Mouse (Mus musculus): ENCODE data around the gene Calcrl.
"Not testable (repeated sequence)": the region's sequence is repeated elsewhere in the genome, so short reads cannot be mapped to it uniquely, and the experiment has no call there.

The Calcrl gene

DNA sequence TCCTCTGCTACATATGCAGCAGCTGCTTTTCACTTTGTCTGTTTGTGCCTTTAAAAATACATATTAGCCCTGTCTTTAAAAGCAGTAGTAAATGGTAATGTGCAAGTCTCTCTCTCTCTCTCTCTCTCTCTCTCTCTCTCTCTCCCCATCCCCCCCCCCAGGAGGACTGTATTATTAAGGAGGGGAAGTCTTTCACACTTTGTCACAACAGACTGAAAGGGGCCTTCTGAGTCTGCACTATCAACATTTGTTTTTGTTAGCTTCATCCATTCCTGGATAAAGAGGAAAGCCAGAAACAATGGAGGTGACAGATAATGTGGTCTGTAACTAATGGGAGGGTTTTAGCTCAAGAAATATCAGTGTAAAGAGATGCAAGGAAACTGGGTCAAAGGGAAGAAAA is 36.1 kb downstream of the Calcrl start:
- no peak for DNase-seq (ENCODE audit: low spot score in 2 of 2)

DNA sequence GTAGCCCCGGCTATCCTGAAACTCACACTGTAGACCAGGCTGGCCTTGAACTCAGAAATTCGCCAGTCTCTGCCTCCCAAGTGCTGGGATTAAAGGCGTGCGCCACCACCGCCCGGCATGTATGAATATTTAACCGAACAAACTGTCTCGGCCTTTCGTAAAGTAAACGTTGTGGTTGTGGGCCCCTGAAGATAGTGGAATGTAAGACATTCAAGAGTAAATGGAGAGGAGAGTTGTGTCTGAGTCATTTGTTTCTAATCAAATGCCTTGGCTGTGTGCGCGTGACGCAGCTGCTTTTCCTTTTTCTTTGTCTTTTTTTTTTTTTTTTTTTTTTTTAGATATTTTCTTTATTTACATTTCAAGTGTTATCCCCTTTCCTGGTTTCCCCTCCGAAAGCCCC is 36.7 kb downstream of the Calcrl start:
- not testable (repeated sequence) for DNase-seq (ENCODE audit: low spot score in 2 of 2)

DNA sequence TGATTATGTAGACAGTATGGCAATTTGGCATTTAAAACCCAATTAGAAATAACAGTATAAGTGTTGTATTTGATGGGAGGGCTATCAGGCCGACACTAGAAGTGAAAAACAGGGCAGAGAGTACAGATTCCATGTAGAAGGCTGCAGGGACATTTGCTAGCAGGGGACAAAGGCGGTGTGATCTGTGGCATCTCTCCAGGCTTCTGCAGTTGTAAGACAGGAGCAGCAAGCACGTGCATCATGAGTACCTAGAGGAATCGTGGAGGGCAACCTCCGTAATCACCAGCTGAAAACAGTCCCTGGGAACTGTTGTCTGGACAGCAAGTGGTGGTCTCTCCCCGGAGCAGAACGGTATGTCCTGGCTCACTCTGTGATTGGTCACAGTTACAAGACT is 37.2 kb downstream of the Calcrl start:
- no peak for DNase-seq (ENCODE audit: low spot score in 2 of 2)

DNA sequence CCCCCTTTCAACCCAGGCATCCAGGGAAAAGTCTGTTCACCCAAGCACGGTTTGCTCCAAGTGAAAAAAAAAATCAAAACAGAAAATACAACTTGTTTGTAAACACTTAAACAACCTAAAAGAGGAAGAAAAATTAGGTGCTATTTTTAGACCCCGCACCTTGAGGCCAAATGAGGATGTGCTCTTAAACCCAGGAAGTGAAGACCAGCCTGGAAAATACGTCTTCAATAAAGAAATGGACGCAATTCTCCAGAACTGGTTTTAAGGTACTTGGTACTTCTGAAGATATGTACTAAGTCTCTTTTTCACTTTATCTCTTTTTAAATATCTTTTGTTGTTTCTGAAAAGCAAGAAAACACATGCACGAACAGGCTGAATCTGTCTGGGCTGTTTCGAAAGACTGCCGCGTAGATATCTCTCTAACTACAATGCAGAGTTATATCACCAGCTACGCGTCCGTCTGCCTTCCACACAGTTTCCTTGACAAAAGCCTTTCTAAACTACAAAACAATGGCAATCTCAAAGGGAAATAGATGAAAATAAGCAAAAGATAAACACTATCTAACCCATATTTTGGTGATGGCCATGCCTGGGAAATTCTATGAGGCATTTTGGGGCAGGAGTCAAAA is 37.7 kb downstream of the Calcrl start:
- DNase-seq (ENCODE audit: low spot score in 2 of 2), result no peak

DNA sequence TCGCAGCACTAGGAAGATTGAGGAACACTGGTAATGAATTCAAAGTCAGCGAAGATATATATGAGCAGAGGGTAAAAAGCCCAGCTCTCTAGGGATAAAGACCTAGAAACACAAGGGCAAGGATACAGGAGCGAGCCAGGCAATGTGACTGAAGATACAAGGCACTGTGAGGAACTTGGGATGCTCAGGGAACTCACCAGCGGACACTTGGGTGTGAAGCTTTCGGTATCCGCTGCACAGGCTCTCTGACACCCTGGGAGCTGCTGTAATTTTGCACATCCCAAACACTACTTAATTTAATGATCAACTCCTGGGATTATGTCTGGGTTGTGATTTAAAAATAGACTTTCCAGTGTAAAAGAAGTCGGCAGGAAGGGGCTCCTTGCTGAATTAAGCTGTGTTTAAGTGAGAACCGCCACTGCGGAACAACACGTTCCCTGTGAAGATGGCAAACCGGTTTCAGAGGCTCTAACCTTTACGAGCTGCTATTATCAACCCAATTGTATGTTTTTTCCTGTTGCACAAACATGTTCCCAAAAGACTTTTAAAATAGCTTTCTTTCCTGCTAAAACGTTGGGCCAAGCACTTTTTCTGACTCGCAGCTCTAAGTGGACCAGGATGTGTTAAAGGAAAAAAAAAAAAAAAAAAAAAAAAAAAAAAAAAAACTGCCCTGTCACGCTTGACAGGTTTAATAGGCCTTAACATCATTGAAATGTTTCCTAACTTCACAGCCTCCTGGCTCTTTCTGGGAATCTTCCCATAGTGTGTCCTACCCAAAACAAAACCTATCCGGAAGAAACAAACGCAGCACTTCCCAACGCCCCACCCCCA is 38.4 kb downstream of the Calcrl start:
- no peak for DNase-seq (ENCODE audit: low spot score in 2 of 2)

DNA sequence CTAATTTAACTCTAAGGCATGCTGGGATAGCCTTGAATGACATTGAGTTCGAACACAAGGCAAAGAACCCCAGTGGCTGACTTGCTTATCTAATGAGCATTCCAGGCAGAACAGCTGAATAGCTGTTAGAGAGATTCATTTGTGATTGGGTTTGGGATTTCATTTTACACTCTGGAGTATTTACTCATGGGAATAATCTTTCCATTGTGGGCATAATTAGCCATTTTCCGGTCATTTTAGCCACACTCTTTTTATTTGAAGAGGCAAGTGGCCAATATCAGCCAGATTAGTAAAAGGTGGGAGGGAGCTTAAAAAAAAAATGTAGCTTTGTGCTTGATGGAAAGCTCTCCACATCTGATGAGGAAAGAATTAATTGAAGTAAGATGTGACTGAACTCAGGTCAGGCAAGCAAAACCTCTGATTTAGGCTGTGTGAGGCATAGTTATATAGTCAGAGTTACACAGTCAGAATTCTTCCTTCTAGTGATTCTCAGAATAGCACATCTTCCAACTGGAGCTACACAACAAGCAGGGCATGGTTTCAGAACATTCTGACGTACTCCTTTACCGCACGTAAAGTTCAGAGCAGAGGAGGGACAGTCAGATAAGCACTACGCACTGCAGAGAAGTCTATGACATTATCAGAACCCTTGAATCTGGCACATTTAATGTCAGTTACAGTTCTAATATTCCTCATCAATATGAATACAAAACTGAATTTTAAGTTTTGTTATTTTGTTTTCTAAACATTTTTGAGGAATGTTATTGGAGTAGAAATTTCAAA is 40.1 kb downstream of the Calcrl start:
- no peak for DNase-seq (ENCODE audit: low spot score in 2 of 2)

DNA sequence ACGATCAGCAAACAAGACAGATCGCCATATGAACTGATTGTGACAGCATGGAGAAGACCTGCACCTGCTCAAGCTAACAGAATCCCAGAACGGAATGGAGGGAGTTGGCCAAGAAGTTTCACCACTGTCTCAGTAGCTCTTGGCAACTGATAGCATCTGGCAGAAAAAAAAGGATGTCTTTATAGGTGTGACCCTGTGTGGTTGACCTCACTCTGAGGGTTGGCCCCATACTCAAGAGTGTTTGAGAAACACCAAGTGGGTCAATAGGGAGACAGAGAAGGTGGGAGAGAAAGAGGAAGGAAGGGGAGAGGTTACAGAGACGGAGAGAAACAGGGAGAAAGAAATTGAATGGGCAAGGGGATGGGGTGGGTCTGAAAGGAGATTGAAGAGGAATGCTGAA is 41.4 kb downstream of the Calcrl start:
- DNase-seq (ENCODE audit: low spot score in 2 of 2), result no peak

DNA sequence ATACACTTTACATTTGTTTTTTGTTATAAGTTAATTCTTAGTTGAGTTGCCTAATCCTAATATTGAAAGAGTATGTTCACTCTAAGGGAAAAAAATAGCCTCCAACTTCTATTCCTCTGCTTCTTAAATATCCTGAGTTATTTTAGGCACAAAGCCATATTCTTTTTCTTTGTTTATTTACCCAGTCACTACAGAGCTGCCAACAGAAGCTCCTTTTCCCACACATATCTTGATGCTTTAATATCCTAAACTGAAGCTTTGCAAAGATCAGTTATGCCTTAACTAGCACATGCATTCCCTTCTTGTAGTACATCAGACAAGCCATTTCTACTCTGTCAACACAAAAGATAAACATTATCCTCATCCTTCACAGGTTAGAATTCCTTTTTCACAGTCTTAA is 42.7 kb downstream of the Calcrl start:
- DNase-seq (ENCODE audit: low spot score in 2 of 2), result no peak

DNA sequence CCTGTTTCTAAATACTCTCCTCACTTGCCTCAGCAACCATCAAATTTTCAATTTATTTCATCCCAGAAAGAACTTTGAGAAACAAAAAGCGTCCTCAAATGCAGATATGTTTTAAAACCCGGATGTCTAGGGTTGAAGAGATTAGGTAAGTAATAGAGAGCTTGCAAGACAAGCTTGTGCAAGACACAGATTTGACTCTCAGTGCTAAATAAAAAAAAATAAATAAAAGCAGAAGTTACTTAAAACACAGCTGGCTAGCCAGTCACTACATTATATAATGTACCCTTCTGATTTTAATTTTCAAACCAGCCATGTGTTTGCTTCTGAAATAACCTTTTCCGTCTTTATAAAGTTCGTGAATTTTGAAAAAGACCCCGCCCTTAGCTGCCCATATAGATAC is 43.2 kb downstream of the Calcrl start:
- DNase-seq (ENCODE audit: low spot score in 2 of 2), result no peak

DNA sequence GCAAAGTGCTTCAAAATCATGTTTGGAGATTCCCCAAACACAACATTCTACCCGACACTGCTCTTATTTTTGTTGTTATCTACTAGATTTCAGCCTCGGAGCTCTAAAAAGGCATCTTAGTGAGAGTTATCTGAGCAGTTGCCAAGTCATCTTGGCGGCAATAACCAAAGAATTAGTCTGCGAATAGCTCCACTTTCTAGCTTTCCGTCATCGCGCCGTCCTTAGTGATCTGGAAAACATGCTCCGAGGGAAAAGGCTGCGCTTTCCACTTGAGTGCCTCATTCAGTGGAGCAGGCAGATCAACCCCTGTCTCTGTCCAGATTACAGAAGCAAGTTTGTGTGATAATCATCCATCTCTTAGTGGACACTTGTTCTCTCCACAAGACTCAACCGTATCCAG is 44.4 kb downstream of the Calcrl start:
- DNase-seq (ENCODE audit: low spot score in 2 of 2), result no peak

DNA sequence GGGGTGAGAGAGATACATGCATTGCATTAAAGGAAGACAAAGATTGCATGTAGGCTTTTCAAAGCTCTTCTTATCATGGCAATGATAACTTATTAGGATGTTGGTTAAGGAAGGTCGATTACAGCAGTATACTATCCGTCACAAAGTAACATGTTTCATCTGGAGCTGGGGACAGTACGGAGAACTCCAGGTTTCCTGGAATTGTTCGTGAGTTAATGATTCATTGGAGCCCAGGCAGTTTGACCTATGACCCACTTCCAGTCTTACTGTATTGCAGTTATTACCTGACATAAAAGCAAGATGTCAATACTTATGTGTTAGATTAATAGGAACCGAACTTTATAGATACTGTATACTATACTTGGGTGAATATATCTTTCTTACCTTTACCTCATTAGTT is 46.5 kb downstream of the Calcrl start:
- no peak for DNase-seq (ENCODE audit: low spot score in 2 of 2)

DNA sequence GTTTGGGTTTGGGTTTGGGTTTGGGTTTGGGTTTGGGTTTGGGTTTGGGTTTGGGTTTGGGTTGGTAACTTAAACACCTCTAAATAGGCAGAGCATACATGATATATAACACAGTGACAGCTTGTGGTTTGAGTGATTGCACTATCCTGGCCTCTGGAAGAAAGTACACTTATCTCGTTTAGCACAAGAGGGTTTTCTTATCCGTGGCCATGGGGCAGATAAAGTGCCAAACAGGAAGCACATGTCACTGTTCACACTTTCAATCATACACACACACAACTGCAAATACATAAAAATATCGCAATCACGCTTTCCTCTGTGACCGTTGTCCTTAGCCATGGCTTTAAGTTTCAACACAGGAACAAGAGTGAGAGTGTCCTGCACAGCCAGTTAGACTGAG is 56.0 kb downstream of the Calcrl start:
- no peak for DNase-seq (ENCODE audit: low spot score in 2 of 2)

DNA sequence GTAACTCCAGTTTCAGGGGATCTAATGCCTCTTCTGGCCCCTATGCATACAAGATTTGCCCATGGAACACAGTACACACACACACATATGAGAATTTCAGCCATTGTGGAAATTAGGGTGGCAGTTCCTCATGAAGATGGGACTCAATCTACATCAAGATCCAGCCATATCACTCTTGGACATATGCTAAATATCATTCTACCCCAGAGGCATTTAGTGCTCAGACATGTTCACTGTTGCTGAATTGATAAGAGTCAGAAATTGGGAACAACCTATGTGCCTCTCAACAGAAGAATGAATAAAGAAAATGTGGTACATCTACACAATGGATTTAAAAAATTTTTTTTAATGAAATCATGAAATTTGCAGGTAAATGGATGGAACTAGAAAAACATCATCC is 58.5 kb downstream of the Calcrl start:
- no peak for DNase-seq (ENCODE audit: low spot score in 2 of 2)

DNA sequence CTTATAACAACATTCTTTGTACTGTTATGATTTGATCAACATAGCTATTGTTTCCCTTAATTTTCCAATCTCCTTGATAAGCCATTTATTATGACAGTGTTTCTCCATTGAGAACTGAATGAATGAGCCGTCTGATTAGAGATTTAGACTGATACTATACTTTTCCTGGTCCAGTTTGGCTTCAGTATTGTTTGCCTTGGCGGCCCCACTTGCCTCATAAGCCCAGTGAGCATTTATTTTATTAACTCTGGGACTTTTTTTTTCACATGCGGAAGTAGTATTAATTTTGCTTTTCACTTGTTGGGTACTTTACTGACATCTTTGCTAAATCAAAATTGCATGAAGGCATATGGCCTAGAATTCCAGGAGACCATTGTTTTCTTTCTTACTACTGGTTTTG is 59.9 kb downstream of the Calcrl start:
- DNase-seq (ENCODE audit: low spot score in 2 of 2), result no peak

DNA sequence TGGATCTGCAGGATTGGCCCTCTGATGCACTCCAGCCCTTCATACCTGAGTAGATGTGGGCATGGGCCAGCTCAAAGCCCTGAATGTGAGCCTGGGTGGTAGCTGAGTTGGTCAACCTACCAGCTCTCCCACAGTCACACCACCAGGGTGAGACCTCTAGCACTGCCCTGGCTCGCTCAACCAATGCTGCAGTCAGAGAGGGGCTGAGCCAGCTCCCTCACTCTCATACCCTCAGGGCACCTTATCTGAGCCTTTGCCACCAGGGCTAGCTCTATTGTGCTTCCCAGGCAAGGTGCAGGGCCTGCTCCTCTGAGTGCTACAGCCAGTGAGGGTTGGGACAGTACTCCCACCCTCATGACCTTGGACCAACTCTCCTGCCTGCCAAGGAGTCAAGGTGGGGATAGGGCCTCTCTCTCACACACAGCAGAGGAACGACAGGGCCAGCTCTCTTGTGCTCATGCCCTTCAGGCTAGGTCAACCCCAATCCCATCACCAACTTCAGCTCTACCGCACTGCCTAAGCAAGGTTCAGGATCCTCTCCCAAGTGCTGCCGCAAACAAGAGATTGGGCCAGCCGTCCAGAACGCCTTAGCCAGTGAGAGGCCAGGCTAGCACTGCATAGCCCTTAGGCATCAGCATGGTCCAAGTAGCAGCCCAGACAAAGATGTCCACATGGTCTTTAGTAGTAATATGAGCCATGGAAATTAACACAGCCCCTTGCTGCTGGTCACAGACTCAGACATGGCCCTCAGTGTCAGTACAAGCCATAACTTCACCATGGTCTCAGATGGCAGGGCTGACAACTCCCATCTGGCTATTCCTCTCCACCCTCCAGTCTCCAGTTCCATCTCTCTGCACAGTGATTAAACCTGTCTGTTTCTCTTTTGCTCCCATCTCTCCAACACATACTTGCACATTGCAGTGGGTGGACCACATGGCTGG is 62.2 kb downstream of the Calcrl start:
- DNase-seq (ENCODE audit: low spot score in 2 of 2), result no peak

DNA sequence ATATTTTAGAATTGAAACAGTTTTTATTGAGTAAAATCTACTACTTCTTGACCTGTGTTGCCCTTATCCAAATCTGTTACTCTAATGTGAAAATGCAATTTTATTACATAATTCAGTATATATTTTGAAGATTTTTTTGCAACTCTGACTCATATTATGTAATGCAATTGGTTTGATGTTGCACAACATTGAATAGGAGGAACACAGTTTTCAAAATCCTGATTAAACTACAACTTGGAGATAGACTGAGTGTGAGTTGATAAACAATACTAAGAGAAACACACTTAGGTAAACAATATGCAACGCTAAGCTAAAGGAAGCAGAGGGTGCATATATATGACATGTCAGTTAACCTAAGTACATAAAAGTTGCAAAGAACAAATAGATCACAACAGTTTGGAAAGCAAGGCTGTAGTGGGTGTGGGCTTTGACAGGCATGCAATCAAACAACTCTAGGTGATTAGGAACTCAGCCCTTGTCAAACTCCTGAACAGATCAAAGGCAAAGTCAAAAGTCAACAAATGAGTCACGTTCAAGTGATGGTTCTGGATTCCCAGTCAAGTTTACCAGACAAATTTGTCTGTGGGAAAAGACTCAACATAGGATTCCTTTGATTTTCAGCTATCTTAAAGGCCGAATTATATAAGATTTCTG is 66.4 kb downstream of the Calcrl start:
- no peak for DNase-seq (ENCODE audit: low spot score in 2 of 2)

DNA sequence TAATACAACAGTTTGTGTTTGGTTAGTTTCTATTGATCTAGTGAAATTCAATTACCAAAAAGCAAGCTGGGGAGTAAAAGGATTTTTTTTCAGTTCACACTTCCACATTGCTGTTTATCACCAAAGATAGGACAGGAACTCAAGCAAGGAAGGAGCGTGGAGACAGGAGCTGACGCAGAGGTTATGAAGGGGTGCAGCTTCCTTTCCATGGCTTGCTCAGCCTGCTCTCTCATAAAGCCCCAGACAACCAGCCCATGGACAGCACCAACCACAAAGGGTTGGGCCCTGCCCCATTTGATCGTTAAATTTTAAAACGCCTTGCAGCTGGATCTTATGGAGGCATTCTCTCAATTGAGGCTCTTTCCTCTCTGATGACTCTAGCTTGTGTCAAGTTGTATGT is 69.9 kb downstream of the Calcrl start:
- DNase-seq (ENCODE audit: low spot score in 2 of 2), result no peak

DNA sequence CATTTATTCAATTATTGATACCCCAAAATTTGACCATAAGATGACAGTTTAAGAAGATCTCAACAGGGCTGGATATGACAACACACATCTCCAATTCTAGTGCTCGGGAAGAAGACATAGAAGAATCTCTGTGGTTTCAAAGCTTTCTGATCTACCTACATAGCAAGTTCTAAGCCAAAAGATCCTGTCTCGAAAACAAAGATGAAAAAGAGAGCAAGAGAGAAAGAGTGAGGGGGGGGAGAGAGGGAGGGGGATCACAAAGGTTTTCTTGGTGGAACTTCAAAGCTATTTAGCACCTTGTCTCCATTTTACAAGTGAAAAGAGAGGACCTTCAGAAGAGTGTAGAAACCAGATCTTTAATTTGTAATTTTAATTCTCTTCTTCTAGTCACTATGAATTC is 77.8 kb downstream of the Calcrl start:
- no peak for DNase-seq (ENCODE audit: low spot score in 2 of 2)

DNA sequence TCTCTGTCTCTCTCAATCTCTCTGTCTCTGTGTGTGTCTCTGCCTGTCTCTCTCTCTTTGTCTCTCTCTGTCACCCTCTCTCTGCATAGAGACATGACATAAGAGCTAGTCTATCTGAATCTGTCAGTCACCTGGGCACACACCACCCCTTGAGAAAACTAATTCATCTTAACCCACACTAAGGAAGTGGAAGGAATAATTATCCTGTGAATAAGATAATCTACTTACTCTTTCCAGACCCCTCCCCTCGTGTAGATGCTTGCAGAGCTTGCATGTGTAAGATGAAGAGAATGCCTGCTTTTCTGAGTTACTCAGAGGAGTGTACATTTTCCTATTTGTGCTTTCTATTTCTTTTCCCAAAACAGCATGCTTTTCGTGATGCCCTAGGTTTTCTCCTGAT is 81.5 kb downstream of the Calcrl start:
- no peak for DNase-seq (ENCODE audit: low spot score in 2 of 2)

DNA sequence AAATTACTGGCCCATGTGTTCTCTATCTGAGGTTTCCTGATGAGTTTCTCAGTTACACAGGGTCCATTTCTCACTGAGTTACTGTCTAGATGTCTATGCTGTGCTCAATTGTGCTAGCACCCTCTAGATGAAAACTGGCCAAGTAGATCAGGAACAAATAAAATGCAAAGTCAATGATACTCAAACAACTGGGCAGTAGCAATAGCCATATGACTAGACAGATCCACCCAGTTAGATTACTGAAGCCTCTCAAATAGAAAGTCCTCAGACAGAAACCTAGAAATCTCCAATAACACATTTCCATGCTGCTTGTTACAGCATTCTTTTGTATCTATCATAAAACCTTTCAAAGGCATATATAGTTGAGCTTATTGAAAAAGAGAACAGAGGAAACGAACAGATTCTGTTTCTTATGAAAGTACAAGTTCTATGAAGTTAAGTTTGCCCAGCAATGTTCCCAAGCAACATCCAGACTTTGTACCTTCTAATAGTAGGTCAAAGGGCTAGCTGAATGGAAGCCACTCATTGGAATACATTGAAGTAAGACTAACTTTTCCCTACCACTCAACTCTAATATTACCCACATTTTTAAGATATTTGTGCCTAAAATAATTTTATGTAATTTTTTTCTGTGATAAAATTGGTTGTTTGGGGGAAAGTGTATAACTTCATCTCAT is 87.3 kb downstream of the Calcrl start:
- DNase-seq (ENCODE audit: low spot score in 2 of 2), result no peak

DNA sequence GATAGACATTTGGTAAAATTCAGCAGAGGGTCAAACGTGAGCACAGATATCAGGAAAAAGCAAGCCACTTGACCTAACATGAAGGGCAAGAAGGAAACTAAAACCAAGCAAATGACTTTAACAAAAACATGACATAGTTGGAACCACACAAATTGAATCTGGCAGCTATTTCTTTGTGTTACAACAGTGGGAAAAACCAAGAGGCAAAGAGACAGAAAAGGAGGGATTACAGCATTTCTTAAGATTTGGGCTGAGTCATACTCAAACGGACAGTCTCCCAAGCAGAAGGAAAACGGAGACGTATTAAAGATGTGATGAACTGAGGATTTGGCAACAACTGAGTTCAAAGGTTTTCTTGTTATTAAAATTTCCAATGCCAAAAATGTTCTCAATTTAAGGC is 88.9 kb downstream of the Calcrl start:
- no peak for DNase-seq (ENCODE audit: low spot score in 2 of 2)
